Mouse (Mus musculus) limb, embryonic 15.5 days (tissue): Measurements from ENCODE around the gene Smad3. TPM values are rescaled to one million over a fixed set of nuclear protein-coding genes. Genes with fewer than 3 reads are reported as not detected.

Source experiments
- ATAC-seq: fragments of 200-750 bp; cut with Nextera tagmentation; 2 replicates; pipeline ENCODE4 v1.8.0; 2017; ENCODE audit warnings: low read depth, moderate TSS enrichment; ENCODE audit not compliant: insufficient number of reproducible peaks, low FRiP score, low TSS enrichment
- H3K27ac ChIP-seq: fragments of 300-500 bp; sonication (generic); 2 replicates; pipeline ENCODE4 v1.5.1; 2015; ENCODE audit warnings: moderate library complexity, mild to moderate bottlenecking, inconsistent platforms
- H3K27me3 ChIP-seq: fragments of 300-500 bp; sonication (generic); 2 replicates; pipeline ENCODE4 v1.6.1; 2015; ENCODE audit warnings: inconsistent platforms
- H3K36me3 ChIP-seq: fragments of 300-500 bp; sonication (generic); 2 replicates; pipeline ENCODE4 v1.6.1; 2015; ENCODE audit warnings: inconsistent platforms
- H3K4me1 ChIP-seq: fragments of 300-500 bp; sonication (generic); 2 replicates; pipeline ENCODE4 v1.6.1; 2015; ENCODE audit warnings: inconsistent platforms
- H3K4me2 ChIP-seq: fragments of 300-500 bp; sonication (generic); 2 replicates; pipeline ENCODE4 v1.6.1; 2015; ENCODE audit warnings: mild to moderate bottlenecking, inconsistent platforms
- H3K4me3 ChIP-seq: fragments of 300-500 bp; sonication (generic); 2 replicates; pipeline ENCODE4 v1.5.1; 2015; ENCODE audit warnings: mild to moderate bottlenecking, inconsistent platforms
- H3K9ac ChIP-seq: fragments of 300-500 bp; sonication (generic); 2 replicates; pipeline ENCODE4 v1.6.1; 2015; ENCODE audit warnings: inconsistent platforms
- H3K9me3 ChIP-seq: fragments of 300-500 bp; sonication (generic); 2 replicates; pipeline ENCODE4 v1.6.1; 2016; ENCODE audit warnings: inconsistent platforms
- WGBS: fragments of 180-500 bp; shearing (Covaris S2); methylation state at CpG from one replicate; pipeline ENCODE4 v1.1.7; 2015; 5-methylcytosine and 5-hydroxymethylcytosine counted together
- polyA plus RNA-seq: library from polyadenylated mRNA; unstranded; fragments of >200 nt; fragmentation: Nextera tagmentation; extraction: Ambion mirVana; gene quantifications from 2 replicates; pipeline ENCODE4 v1.2.1, GENCODE M21; 2015

The Smad3 gene
- polyA plus RNA-seq, 1 experiment from 2014 or later: 28.9 TPM

- no peak overlapping the region for H3K4me2 ChIP-seq
- no peak for ATAC-seq
- no peak overlapping the region for H3K4me3 ChIP-seq
- H3K9me3 ChIP-seq: no peaks in the 10 kb centered on the region
- H3K36me3 ChIP-seq: 0 out of 2 replicates have a peak, but pooled peaks cover 6% of the 10 kb centered on the region
- H3K4me1 ChIP-seq: peaks cover 48% of the 10 kb centered on the region
- 78% methylated on average over 5 of the region's 5 CpGs for WGBS
- H3K9ac ChIP-seq: no peak overlapping the region
- H3K27ac ChIP-seq: no peak overlapping the region
- no peaks in the 10 kb centered on the region for H3K27me3 ChIP-seq
Observed at GRCm38 (mm10) chr9:63724750-63725149, 33.0 kb downstream of the Smad3 start.

DNA sequence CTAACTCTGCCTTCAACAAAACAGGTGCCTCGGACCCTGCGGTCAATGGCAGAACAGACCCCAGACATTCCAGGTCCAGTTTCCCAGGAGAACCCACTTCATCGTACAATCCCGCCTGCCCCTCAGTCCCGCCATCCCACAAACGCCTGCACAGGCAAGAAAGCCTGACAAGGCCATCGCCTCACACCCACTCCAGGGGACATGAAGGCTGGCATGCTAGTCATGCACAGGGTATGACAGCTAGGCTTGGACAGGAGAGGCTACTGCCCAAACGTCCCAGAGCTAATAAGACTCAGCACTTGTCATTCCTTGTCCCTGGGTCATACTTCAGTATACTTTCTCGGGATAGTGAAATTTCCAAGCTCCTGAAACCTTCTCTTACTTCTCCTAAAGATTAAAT lies 34.9 kb downstream of the Smad3 start:
- WGBS: 83% methylated on average over 9 of the region's 9 CpGs
- no peak for ATAC-seq
- H3K4me2 ChIP-seq: no peak overlapping the region
- no peaks in the 10 kb centered on the region for H3K27me3 ChIP-seq
- H3K4me3 ChIP-seq: no peak overlapping the region
- H3K9me3 ChIP-seq: no peaks in the 10 kb centered on the region
- H3K4me1 ChIP-seq: peaks cover 47% of the 10 kb centered on the region
- 0 out of 2 replicates have a peak, but pooled peaks cover 4% of the 10 kb centered on the region for H3K36me3 ChIP-seq
- no peak overlapping the region for H3K27ac ChIP-seq
- no peak overlapping the region for H3K9ac ChIP-seq

- WGBS: 85% methylated on average over 7 of the region's 7 CpGs
- Histone ChIP-seq H3K4me3 (no peak overlapping the region), H3K4me2 (no peak overlapping the region), H3K9ac (no peak overlapping the region), H3K27ac (no peak overlapping the region), H3K27me3 (no peaks in the 10 kb centered on the region), H3K36me3 (0 out of 2 replicates have a peak, but pooled peaks cover 4% of the 10 kb centered on the region), H3K4me1 (peaks cover 47% of the 10 kb centered on the region), H3K9me3 (no peaks in the 10 kb centered on the region)
- ATAC-seq: no peak
Observed at GRCm38 (mm10) chr9:63722350-63722749, 35.4 kb downstream of the Smad3 start.

GRCm38 (mm10) chr9:63721573-63722275 lies 36.1 kb downstream of the Smad3 start:
- H3K4me3 ChIP-seq: no peak overlapping the region
- H3K36me3 ChIP-seq: 0 out of 2 replicates have a peak, but pooled peaks cover 4% of the 10 kb centered on the region
- no peaks in the 10 kb centered on the region for H3K9me3 ChIP-seq
- no peak overlapping the region for H3K9ac ChIP-seq
- H3K4me2 ChIP-seq: no peak overlapping the region
- WGBS: 74% methylated on average over 9 of the region's 9 CpGs
- H3K4me1 ChIP-seq: peaks cover 46% of the 10 kb centered on the region
- no peak overlapping the region for H3K27ac ChIP-seq
- no peak for ATAC-seq
- no peaks in the 10 kb centered on the region for H3K27me3 ChIP-seq

DNA sequence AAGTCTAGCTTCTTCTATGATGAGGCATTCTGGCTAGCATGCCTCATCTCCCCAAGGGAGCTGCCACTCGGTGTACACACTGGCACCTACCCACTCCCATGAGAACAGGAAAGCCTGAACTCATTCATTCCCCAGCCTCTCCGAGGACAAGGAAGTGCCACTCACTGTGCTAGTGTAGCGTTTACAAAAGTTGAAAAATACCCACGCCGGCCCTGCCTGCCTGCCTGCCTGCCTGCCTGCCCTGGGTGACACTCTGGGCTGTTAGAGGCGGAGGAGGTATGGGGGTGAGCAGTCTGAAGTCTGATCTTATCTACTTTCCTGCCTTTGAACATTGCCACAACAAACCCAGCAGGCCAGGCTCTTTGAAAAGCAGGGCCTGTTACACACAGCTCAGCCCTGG lies 37.1 kb downstream of the Smad3 start:
- Histone ChIP-seq H3K4me3 (no peak overlapping the region), H3K36me3 (0 out of 2 replicates have a peak, but pooled peaks cover 4% of the 10 kb centered on the region), H3K4me1 (peaks cover 46% of the 10 kb centered on the region), H3K9ac (no peak overlapping the region), H3K27ac (no peak overlapping the region), H3K9me3 (no peaks in the 10 kb centered on the region), H3K4me2 (no peak overlapping the region), H3K27me3 (no peaks in the 10 kb centered on the region)
- 46% methylated on average over 6 of the region's 6 CpGs for WGBS
- no peak for ATAC-seq

- peaks cover 49% of the 10 kb centered on the region for H3K4me1 ChIP-seq
- no peak overlapping the region for H3K27ac ChIP-seq
- no peak for ATAC-seq
- no peak overlapping the region for H3K4me2 ChIP-seq
- no peak overlapping the region for H3K4me3 ChIP-seq
- H3K9me3 ChIP-seq: no peaks in the 10 kb centered on the region
- no peak overlapping the region for H3K9ac ChIP-seq
- H3K36me3 ChIP-seq: 0 out of 2 replicates have a peak, but pooled peaks cover 4% of the 10 kb centered on the region
- H3K27me3 ChIP-seq: no peaks in the 10 kb centered on the region
- 74% methylated on average over 16 of the region's 16 CpGs for WGBS
Observed at GRCm38 (mm10) chr9:63719770-63720440, 37.9 kb downstream of the Smad3 start.

- no peak overlapping the region for H3K4me2 ChIP-seq
- no peaks in the 10 kb centered on the region for H3K27me3 ChIP-seq
- H3K9ac ChIP-seq: no peak overlapping the region
- 64% methylated on average over 9 of the region's 9 CpGs for WGBS
- no peak overlapping the region for H3K27ac ChIP-seq
- H3K4me1 ChIP-seq: peaks cover 51% of the 10 kb centered on the region
- H3K9me3 ChIP-seq: no peaks in the 10 kb centered on the region
- no peaks in the 10 kb centered on the region for H3K36me3 ChIP-seq
- no peak overlapping the region for H3K4me3 ChIP-seq
- ATAC-seq: no peak
Observed at GRCm38 (mm10) chr9:63718735-63719358, 38.9 kb downstream of the Smad3 start.

DNA sequence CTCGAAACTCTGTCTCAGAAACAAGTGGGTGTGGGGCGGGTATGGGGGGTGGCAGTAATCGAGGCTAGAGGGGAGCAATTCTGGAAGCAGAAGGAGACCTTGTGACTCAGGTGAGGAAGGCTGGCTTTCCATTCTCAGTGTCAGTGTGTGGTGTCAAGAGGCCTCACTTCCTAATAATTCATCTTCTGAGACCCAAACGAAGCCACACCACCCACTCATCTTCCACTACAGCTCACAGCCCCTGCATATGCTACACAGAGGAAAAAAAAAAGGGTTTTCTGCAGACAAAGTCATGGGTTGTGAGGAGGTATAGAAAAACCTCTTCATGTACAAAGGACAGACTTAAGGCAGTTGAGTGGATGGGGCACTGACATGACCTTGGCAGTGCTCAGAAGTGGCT lies 39.6 kb downstream of the Smad3 start:
- ATAC-seq: no peak
- Histone ChIP-seq H3K9me3 (no peaks in the 10 kb centered on the region), H3K27me3 (no peaks in the 10 kb centered on the region), H3K4me1 (peaks cover 56% of the 10 kb centered on the region), H3K36me3 (no peaks in the 10 kb centered on the region), H3K4me3 (no peak overlapping the region), H3K9ac (no peak overlapping the region), H3K27ac (no peak overlapping the region), H3K4me2 (no peak overlapping the region)
- 87% methylated on average over 4 of the region's 4 CpGs for WGBS

GRCm38 (mm10) chr9:63717474-63718005 lies 40.3 kb downstream of the Smad3 start:
- H3K9me3 ChIP-seq: no peaks in the 10 kb centered on the region
- H3K27ac ChIP-seq: no peak overlapping the region
- no peak overlapping the region for H3K9ac ChIP-seq
- WGBS: 74% methylated on average over 3 of the region's 3 CpGs
- H3K36me3 ChIP-seq: no peaks in the 10 kb centered on the region
- peaks cover 58% of the 10 kb centered on the region for H3K4me1 ChIP-seq
- no peak overlapping the region for H3K4me3 ChIP-seq
- no peak overlapping the region for H3K4me2 ChIP-seq
- no peaks in the 10 kb centered on the region for H3K27me3 ChIP-seq
- no peak for ATAC-seq

- no peak overlapping the region for H3K4me2 ChIP-seq
- no peak overlapping the region for H3K4me3 ChIP-seq
- no peak for ATAC-seq
- H3K27me3 ChIP-seq: no peaks in the 10 kb centered on the region
- no peaks in the 10 kb centered on the region for H3K9me3 ChIP-seq
- no peak overlapping the region for H3K27ac ChIP-seq
- H3K36me3 ChIP-seq: peaks cover 4% of the 10 kb centered on the region; the same call in 1 of the 2 replicates
- H3K4me1 ChIP-seq: peaks cover 49% of the 10 kb centered on the region
- no peak overlapping the region for H3K9ac ChIP-seq
- 24% methylated on average over 18 of the region's 18 CpGs for WGBS
Observed at GRCm38 (mm10) chr9:63716150-63717138, 41.4 kb downstream of the Smad3 start.

GRCm38 (mm10) chr9:63714572-63714971 lies 43.2 kb downstream of the Smad3 start:
- WGBS: 73% methylated on average over 6 of the region's 6 CpGs

More at GRCm38 (mm10) chr9:63714572-63714971, 43.2 kb downstream of the Smad3 start:
- Histone ChIP-seq H3K9me3 (no peaks in the 10 kb centered on the region), H3K9ac (no peak overlapping the region), H3K4me2 (no peak overlapping the region), H3K36me3 (peaks cover 19% of the 10 kb centered on the region), H3K4me1 (peaks cover 38% of the 10 kb centered on the region), H3K27ac (no peak overlapping the region), H3K4me3 (no peak overlapping the region), H3K27me3 (no peaks in the 10 kb centered on the region)
- no peak for ATAC-seq
